Mouse (Mus musculus) urinary bladder, postnatal 36 days (tissue): ENCODE measurements around the gene Reep3.
A peak's percentile ranks its signal among the peaks of the same experiment; 100 is the strongest.

Experiments
- DNase-seq, 2 experiments: peaks; one replicate each; pipeline ENCODE4 v3.0.0; 2022; ENCODE audit warnings: low spot score in 2 of 2, mixed read lengths in 1 of 2

Reep3 gene

GRCm38 (mm10) chr10:67083446-67084166 is 13.1 kb downstream of the Reep3 start:
- DNase-seq = no peak

GRCm38 (mm10) chr10:67082531-67082930 is 14.2 kb downstream of the Reep3 start:
- no peak for DNase-seq

- DNase-seq = no peak
Observed at GRCm38 (mm10) chr10:67081206-67082007, 15.3 kb downstream of the Reep3 start.

- no peak for DNase-seq
Observed at GRCm38 (mm10) chr10:67079030-67079429, 17.7 kb downstream of the Reep3 start.

GRCm38 (mm10) chr10:67075931-67076878 is 20.5 kb downstream of the Reep3 start:
- DNase-seq = no peak

- no peak for DNase-seq
Observed at GRCm38 (mm10) chr10:67073577-67073976, 23.2 kb downstream of the Reep3 start.

GRCm38 (mm10) chr10:67072600-67072999 is 24.1 kb downstream of the Reep3 start:
- DNase-seq = no peak

- DNase-seq = no peak
Observed at GRCm38 (mm10) chr10:67071884-67072283, 24.9 kb downstream of the Reep3 start.

GRCm38 (mm10) chr10:67071389-67071788 is 25.4 kb downstream of the Reep3 start:
- no peak for DNase-seq

GRCm38 (mm10) chr10:67069013-67069412 is 27.7 kb downstream of the Reep3 start:
- no peak for DNase-seq

- DNase-seq = no peak
Observed at GRCm38 (mm10) chr10:67066421-67066820, 30.3 kb downstream of the Reep3 start.

- no peak for DNase-seq
Observed at GRCm38 (mm10) chr10:67065927-67066326, 30.8 kb downstream of the Reep3 start.

- DNase-seq = no peak
Observed at GRCm38 (mm10) chr10:67065277-67065887, 31.4 kb downstream of the Reep3 start.

- DNase-seq = no peak
Observed at GRCm38 (mm10) chr10:67061823-67062222, 34.9 kb downstream of the Reep3 start.

- no peak for DNase-seq
Observed at GRCm38 (mm10) chr10:67061367-67061801, 35.4 kb downstream of the Reep3 start.

GRCm38 (mm10) chr10:67058702-67059101 is 38.0 kb downstream of the Reep3 start:
- no peak for DNase-seq

- DNase-seq = peak in 1 of 2 experiments; percentile 57
Observed at GRCm38 (mm10) chr10:67058297-67058696, 38.4 kb downstream of the Reep3 start.

GRCm38 (mm10) chr10:67057696-67058095 is 39.0 kb downstream of the Reep3 start:
- no peak for DNase-seq

GRCm38 (mm10) chr10:67057208-67057607 is 39.5 kb downstream of the Reep3 start:
- no peak for DNase-seq

- DNase-seq = no peak
Observed at GRCm38 (mm10) chr10:67055867-67056856, 40.6 kb downstream of the Reep3 start.
